Mouse (Mus musculus) C2C12 (cell line): ENCODE measurements at regions not wholly inside any gene's neighbourhood (a gene's known extent, or its start where the extent isn't known, plus 50 kb on each side); places are given as distances from the start of the nearest gene placed in this dataset.

Experiments
- H3K27me3 ChIP-seq: one replicate; pipeline ENCODE4 v1.6.1; 2011; ENCODE audit not compliant: control insufficient read depth, insufficient read depth, insufficient read length
- H3K36me3 ChIP-seq: one replicate; pipeline ENCODE4 v1.6.1; 2011; ENCODE audit not compliant: control insufficient read depth, insufficient read depth
- H3K4me3 ChIP-seq: one replicate; pipeline ENCODE4 v1.5.1; 2011; ENCODE audit warnings: mild to moderate bottlenecking, control low read depth; ENCODE audit not compliant: poor library complexity, insufficient read depth, severe bottlenecking
- H3K79me2 ChIP-seq: one replicate; pipeline ENCODE4 v1.6.1; 2011; ENCODE audit not compliant: control insufficient read depth, insufficient read depth
- H3K79me3 ChIP-seq: one replicate; pipeline ENCODE4 v1.6.1; 2011; ENCODE audit warnings: low read depth, control low read depth
- H3ac ChIP-seq: one replicate; pipeline ENCODE3; 2011; ENCODE audit warnings: low read depth; ENCODE audit not compliant: control insufficient read depth, insufficient read length
- CEBPB ChIP-seq: IDR thresholded peaks from one replicate; pipeline ENCODE4 v1.6.1; 2011; ENCODE audit warnings: low read depth, mild to moderate bottlenecking, control low read depth, moderate library complexity
- CTCF ChIP-seq: IDR thresholded peaks from one replicate; pipeline ENCODE4 v1.5.1; 2011; ENCODE audit not compliant: control insufficient read depth, insufficient read depth, insufficient read length
- FOSL1 ChIP-seq: IDR thresholded peaks from one replicate; pipeline ENCODE4 v1.8.0; 2011; ENCODE audit warnings: mild to moderate bottlenecking, low read length; ENCODE audit not compliant: poor library complexity, insufficient read depth, severe bottlenecking
- MAX ChIP-seq: IDR thresholded peaks from one replicate; pipeline ENCODE4 v1.6.1; 2011; ENCODE audit warnings: mild to moderate bottlenecking, control low read depth
- MYOD1 ChIP-seq: IDR thresholded peaks from one replicate; pipeline ENCODE4 v1.6.1; 2011; ENCODE audit warnings: low read depth; ENCODE audit not compliant: control insufficient read depth, insufficient read length
- MYOG ChIP-seq: IDR thresholded peaks from one replicate; pipeline ENCODE4 v1.6.1; 2011; ENCODE audit not compliant: control insufficient read depth, insufficient read length; ENCODE audit errors: extremely low read depth
- USF1 ChIP-seq: IDR thresholded peaks from one replicate; pipeline ENCODE4 v1.6.1; 2011; ENCODE audit warnings: low read depth, mild to moderate bottlenecking, control low read depth, moderate library complexity

- no peaks in the 10 kb centered on the region for H3K36me3 ChIP-seq
- TF ChIP-seq FOSL1 (no peak), USF1 (no peak), MAX (no peak), MYOG (no peak), CTCF (no peak), MYOD1 (no peak), CEBPB (no peak)
- H3K27me3 ChIP-seq = no peaks in the 10 kb centered on the region
- no peaks in the 10 kb centered on the region for H3K79me2 ChIP-seq
- H3ac ChIP-seq = no peak overlapping the region
- H3K79me3 ChIP-seq = no peaks in the 10 kb centered on the region
- H3K4me3 ChIP-seq = no peak overlapping the region
Measured at GRCm38 (mm10) chr15:88290740-88291363, 309.2 kb upstream of the Zdhhc25 start.

- Histone ChIP-seq H3K27me3 (no peaks in the 10 kb centered on the region), H3K36me3 (no peaks in the 10 kb centered on the region), H3K4me3 (no peak overlapping the region), H3K79me3 (no peaks in the 10 kb centered on the region), H3ac (no peak overlapping the region), H3K79me2 (no peaks in the 10 kb centered on the region)
- TF ChIP-seq CTCF (no peak), MYOD1 (no peak), MAX (no peak), USF1 (no peak), FOSL1 (no peak), MYOG (no peak)
Measured at GRCm38 (mm10) chr15:88299061-88299460, 301.0 kb upstream of the Zdhhc25 start.

- Histone ChIP-seq H3K4me3 (no peak overlapping the region), H3K36me3 (no peaks in the 10 kb centered on the region), H3ac (no peak overlapping the region), H3K27me3 (no peaks in the 10 kb centered on the region), H3K79me2 (no peaks in the 10 kb centered on the region), H3K79me3 (no peaks in the 10 kb centered on the region)
- TF ChIP-seq MYOD1 (no peak), FOSL1 (no peak), USF1 (no peak), MYOG (no peak), MAX (no peak), CTCF (no peak), CEBPB (no peak)
Measured at GRCm38 (mm10) chr15:88311158-88311557, 288.9 kb upstream of the Zdhhc25 start.

- Histone ChIP-seq H3K27me3 (no peaks in the 10 kb centered on the region), H3ac (no peak overlapping the region), H3K4me3 (no peak overlapping the region), H3K79me3 (no peaks in the 10 kb centered on the region), H3K79me2 (no peaks in the 10 kb centered on the region), H3K36me3 (no peaks in the 10 kb centered on the region)
- TF ChIP-seq MYOD1 = no peak
- TF ChIP-seq FOSL1 = no peak
- TF ChIP-seq MYOG = no peak
- TF ChIP-seq CEBPB = no peak
- no peak for TF ChIP-seq USF1
- no peak for TF ChIP-seq CTCF
- TF ChIP-seq MAX = no peak
Measured at GRCm38 (mm10) chr15:88314810-88315459, 285.2 kb upstream of the Zdhhc25 start.

DNA sequence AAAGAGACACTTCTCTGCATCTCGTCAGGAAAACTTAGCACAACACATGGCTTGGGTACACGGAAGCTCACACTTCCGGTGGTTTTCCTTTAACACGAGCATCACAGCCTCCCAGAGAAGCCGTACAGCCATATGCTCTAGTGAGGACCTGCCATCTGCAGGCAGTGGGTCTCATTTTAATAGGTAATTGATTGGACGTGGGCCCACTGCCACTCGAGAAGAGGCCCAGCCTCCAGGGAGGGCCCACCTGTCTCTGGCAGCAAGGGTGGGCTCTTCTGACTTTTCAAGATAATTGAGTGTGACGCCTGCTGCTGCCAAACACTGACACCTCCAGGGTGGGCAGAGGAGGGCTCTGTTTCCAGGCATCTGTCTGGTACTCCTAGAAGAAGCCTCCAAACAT is 282.1 kb upstream of the Zdhhc25 start:
- H3K4me3 ChIP-seq = no peak overlapping the region
- TF ChIP-seq MAX (no peak), CTCF (no peak), CEBPB (no peak), FOSL1 (no peak), MYOG (no peak), MYOD1 (no peak), USF1 (no peak)
- no peaks in the 10 kb centered on the region for H3K79me3 ChIP-seq
- no peaks in the 10 kb centered on the region for H3K36me3 ChIP-seq
- no peak overlapping the region for H3ac ChIP-seq
- no peaks in the 10 kb centered on the region for H3K79me2 ChIP-seq
- no peaks in the 10 kb centered on the region for H3K27me3 ChIP-seq

GRCm38 (mm10) chr15:88319527-88319926 is 280.6 kb upstream of the Zdhhc25 start:
- no peak overlapping the region for H3K4me3 ChIP-seq
- no peaks in the 10 kb centered on the region for H3K79me2 ChIP-seq
- no peaks in the 10 kb centered on the region for H3K27me3 ChIP-seq
- no peak overlapping the region for H3ac ChIP-seq
- TF ChIP-seq MYOD1 = no peak
- no peak for TF ChIP-seq USF1
- TF ChIP-seq CTCF = no peak
- TF ChIP-seq MYOG = no peak
- TF ChIP-seq MAX = no peak
- TF ChIP-seq CEBPB = no peak
- TF ChIP-seq FOSL1 = no peak
- H3K79me3 ChIP-seq = no peaks in the 10 kb centered on the region
- no peaks in the 10 kb centered on the region for H3K36me3 ChIP-seq
